Mouse (Mus musculus) cortical plate, adult 2 months (tissue): ENCODE measurements around the gene Itga5. TPM values are rescaled to one million over a fixed set of nuclear protein-coding genes. Genes with fewer than 3 reads are reported as not detected.

Source experiments
- H3K27ac ChIP-seq: fragments of 200-500 bp; 2 replicates; pipeline ENCODE4 v1.5.1; 2012; ENCODE audit warnings: low read length, control low read depth, inconsistent platforms; ENCODE audit not compliant: insufficient read depth
- H3K4me1 ChIP-seq: fragments of 200-500 bp; 2 replicates; pipeline ENCODE4 v1.6.1; 2011; ENCODE audit warnings: low read length; ENCODE audit not compliant: control insufficient read depth, insufficient read depth
- H3K4me3 ChIP-seq: fragments of 200-500 bp; 2 replicates; pipeline ENCODE4 v1.5.1; 2011; ENCODE audit warnings: mild to moderate bottlenecking, low read length, control low read depth; ENCODE audit not compliant: insufficient read depth
- CTCF ChIP-seq: fragments of 200-500 bp; IDR thresholded peaks from 2 replicates; pipeline ENCODE4 v1.5.1; 2011; ENCODE audit warnings: mild to moderate bottlenecking, control low read depth, low read length; ENCODE audit not compliant: insufficient read depth; ENCODE audit errors: extremely low read depth
- POLR2A ChIP-seq: fragments of 200-500 bp; IDR thresholded peaks from 2 replicates; pipeline ENCODE4 v1.6.1; 2011; ENCODE audit warnings: mild to moderate bottlenecking, low read length, control low read depth; ENCODE audit not compliant: insufficient read depth; ENCODE audit errors: extremely low read depth
- polyA plus RNA-seq: library from polyadenylated mRNA; depleted of rRNA; stranded (reverse); fragments of >200 nt; gene quantifications from 2 replicates; pipeline ENCODE4 v1.2.3, GENCODE M21; 2012

Itga5 gene
- polyA plus RNA-seq, 1 experiment, result 3.8 TPM

- Histone ChIP-seq H3K4me1 (peaks cover 3% of the 10 kb centered on the region; the same call in 1 of the 2 replicates), H3K4me3 (peak overlapping the region; percentile 69), H3K27ac (peak overlapping the region; percentile 39)
- TF ChIP-seq POLR2A (no peak), CTCF (0 out of 2 replicates have a peak, but pooled peaks have one; percentile 22)
These were observed 25.8 kb downstream of the Itga5 start for GRCm38 (mm10) chr15:103340786-103341185.

- Histone ChIP-seq H3K4me1 (peaks cover 5% of the 10 kb centered on the region), H3K27ac (peak within 1 kb of the TSS; percentile 39), H3K4me3 (peak within 1 kb of the TSS; percentile 69)
- TF ChIP-seq POLR2A (peak; percentile 51; the same call in 1 of the 2 replicates), CTCF (no peak)
These were observed 26.6 kb downstream of the Itga5 start, which contains the start of gene Zfp385a for GRCm38 (mm10) chr15:103339961-103340337. Zfp385a (minus strand) TSS chr15:103340093.

- no peak for TF ChIP-seq POLR2A
- no peak for TF ChIP-seq CTCF
- Histone ChIP-seq H3K4me1 (peaks cover 7% of the 10 kb centered on the region), H3K27ac (peak overlapping the region; percentile 14), H3K4me3 (peak overlapping the region; percentile 69)
These were observed 27.2 kb downstream of the Itga5 start for GRCm38 (mm10) chr15:103339166-103339960.

DNA sequence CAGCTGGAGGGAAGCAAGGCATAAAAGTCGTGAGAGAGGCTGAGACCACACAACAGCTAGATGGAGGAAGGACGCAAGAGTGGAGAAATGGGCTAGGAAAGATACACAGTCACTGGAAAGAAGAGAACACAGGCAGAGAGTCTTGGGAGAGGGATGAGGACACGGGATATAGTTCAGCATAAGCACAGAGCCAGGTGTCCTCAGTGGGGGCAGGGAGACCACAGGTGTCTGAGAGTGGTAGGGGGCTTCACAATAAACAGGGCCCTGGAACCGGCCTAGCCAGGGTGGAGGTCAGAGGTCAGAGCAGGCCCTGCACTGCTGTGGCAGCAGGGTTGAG is 27.8 kb downstream of the Itga5 start:
- no peak for TF ChIP-seq CTCF
- no peak for TF ChIP-seq POLR2A
- Histone ChIP-seq H3K4me3 (peak overlapping the region; percentile 69), H3K27ac (no peak overlapping the region), H3K4me1 (peaks cover 7% of the 10 kb centered on the region)

- no peak overlapping the region for H3K4me3 ChIP-seq
- H3K4me1 ChIP-seq, result peaks cover 4% of the 10 kb centered on the region
- no peak overlapping the region for H3K27ac ChIP-seq
- TF ChIP-seq CTCF, result no peak
These were observed 29.4 kb downstream of the Itga5 start for GRCm38 (mm10) chr15:103336996-103337667.

DNA sequence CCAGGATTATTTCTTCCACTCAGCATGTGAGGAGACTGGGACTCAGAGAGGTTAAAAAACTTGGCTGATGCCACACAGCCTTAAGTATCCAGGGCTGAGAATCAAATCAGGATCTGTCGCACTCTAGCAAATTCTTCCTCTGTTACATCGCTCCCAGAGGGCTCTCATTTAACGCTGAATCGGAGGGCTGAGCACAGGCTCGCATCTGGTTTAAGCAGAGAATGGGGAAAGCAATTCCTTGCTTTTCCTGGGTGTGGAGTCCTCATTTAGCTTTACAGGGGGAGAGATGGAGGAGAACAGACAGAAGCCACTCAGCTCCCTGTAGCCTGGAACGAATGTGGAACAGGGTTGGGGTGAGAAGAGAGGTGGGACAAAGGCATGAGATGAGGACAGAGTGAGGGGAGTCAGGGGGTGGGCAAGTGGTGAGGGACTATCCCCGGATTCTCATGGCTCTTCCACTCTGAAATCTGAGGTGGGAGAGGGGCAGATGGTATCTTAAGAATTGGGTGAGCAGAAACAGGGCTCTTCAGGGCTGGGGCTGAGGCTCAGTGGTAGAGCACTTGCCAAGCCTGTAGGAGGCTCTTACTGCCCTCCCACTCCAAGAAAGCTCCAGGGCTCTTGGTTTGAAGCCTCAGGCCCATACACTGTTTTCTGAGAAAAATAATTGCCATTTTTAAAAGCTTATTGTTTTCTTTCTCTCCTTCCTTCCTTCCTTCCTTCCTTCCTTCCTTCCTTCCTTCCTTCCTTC is 30.9 kb downstream of the Itga5 start:
- Histone ChIP-seq H3K4me3 (no peak overlapping the region), H3K4me1 (peaks cover 4% of the 10 kb centered on the region), H3K27ac (0 out of 2 replicates have a peak overlapping the region, but pooled peaks have one; percentile 4)
- TF ChIP-seq POLR2A (no peak), CTCF (no peak)

- Histone ChIP-seq H3K4me3 (no peak overlapping the region), H3K4me1 (peaks cover 4% of the 10 kb centered on the region), H3K27ac (0 out of 2 replicates have a peak overlapping the region, but pooled peaks have one; percentile 4)
- TF ChIP-seq CTCF, result no peak
- TF ChIP-seq POLR2A, result no peak
These were observed 31.5 kb downstream of the Itga5 start for GRCm38 (mm10) chr15:103335040-103335439.

DNA sequence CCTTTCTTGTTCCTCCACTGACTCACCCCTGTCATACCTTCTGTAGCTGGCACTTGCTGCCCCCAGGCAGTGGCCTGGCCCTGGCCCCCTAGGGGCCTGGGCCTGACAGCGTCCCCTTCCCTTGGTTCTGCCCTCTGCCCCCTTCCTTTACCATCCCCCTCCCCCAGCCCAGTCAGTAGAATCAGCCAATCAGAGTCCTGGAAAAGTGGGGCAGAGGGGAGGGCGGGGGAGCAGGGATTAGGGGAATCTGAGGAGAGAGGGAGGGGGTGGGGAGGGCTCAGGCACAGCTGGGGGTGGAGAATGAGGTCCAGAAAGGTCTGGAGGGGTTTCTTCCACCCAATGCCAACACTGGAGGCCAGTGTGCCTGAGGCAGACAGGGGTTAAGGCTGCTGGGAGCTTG is 32.4 kb downstream of the Itga5 start:
- no peak for TF ChIP-seq CTCF
- no peak for TF ChIP-seq POLR2A
- Histone ChIP-seq H3K4me3 (no peak overlapping the region), H3K4me1 (peaks cover 4% of the 10 kb centered on the region), H3K27ac (peak overlapping the region; percentile 43; the same call in 1 of the 2 replicates)

GRCm38 (mm10) chr15:103333738-103334137 is 32.8 kb downstream of the Itga5 start:
- H3K27ac ChIP-seq, result peak overlapping the region; percentile 43; the same call in 1 of the 2 replicates
- no peak for TF ChIP-seq CTCF
- no peak for TF ChIP-seq POLR2A
- H3K4me3 ChIP-seq, result no peak overlapping the region
- peaks cover 4% of the 10 kb centered on the region for H3K4me1 ChIP-seq

GRCm38 (mm10) chr15:103333081-103333615 is 33.4 kb downstream of the Itga5 start:
- Histone ChIP-seq H3K4me1 (peaks cover 4% of the 10 kb centered on the region), H3K4me3 (no peak overlapping the region), H3K27ac (peak overlapping the region; percentile 37; the same call in 1 of the 2 replicates)
- TF ChIP-seq CTCF (no peak), POLR2A (no peak)
